In genomic region chr8:80313883-80314635, GRCm38 (mm10) we compare ENCODE assay signal across 10 mouse cellular contexts.
DNase-seq lines count a peak whose midpoint lies in the region; ATAC-seq and TF ChIP-seq lines count a peak whose summit lies in the region.
"Had no signal": no experiment of that assay in that cellular context is flagged by ENCODE, and none has a peak within 500 bp of the region (broad histone marks: within the 10 kb centered on the region; RNA-seq: fewer than 3 reads in every experiment).

No protein-coding gene starts in this region.

- 29% methylated on average over 12 of the region's 12 CpGs for WGBS in kidney, embryonic 15.5 days
- 53% methylated on average over 12 of the region's 12 CpGs for WGBS in kidney, adult 2 months
- 26% methylated on average over 12 of the region's 12 CpGs for WGBS in limb, embryonic 13.5 days
- WGBS in midbrain, postnatal 0 days = 31% methylated on average over 12 of the region's 12 CpGs

- TF ChIP-seq POLR2A in kidney, adult 2 months (IDR thresholded peaks at IDR 0.05; ENCODE audit: low read depth, low read length) = no peak

- H3K36me3 ChIP-seq in kidney, embryonic 15.5 days = no peaks in the 10 kb centered on the region
- H3K36me3 ChIP-seq in kidney, adult 2 months (ENCODE audit: control insufficient read depth, insufficient read depth, low read length) = no peaks in the 10 kb centered on the region
- H3K36me3 ChIP-seq in limb, embryonic 13.5 days = no peaks in the 10 kb centered on the region
- H3K36me3 ChIP-seq in midbrain, postnatal 0 days (ENCODE audit: insufficient read depth, low read length) = no peaks in the 10 kb centered on the region
- H3K36me3 ChIP-seq: limb, embryonic 15.5 days had no signal

- no peak for TF ChIP-seq CTCF in kidney, adult 2 months (conservative IDR thresholded peaks at IDR 0.05; ENCODE audit: insufficient read depth, insufficient read length, low read depth, low read length)
- TF ChIP-seq CTCF in midbrain, postnatal 0 days (IDR thresholded peaks at IDR 0.05) = 0 out of 2 replicates have a peak, but pooled peaks have one; percentile 21

- peak overlapping the region; percentile 28 for H3K27ac ChIP-seq in kidney, embryonic 15.5 days
- no peak overlapping the region for H3K27ac ChIP-seq in kidney, adult 2 months (ENCODE audit: insufficient read depth, low read depth, low read length)
- peak overlapping the region; percentile 65; the same call in 1 of the 2 replicates for H3K27ac ChIP-seq in limb, embryonic 13.5 days
- H3K27ac ChIP-seq in midbrain, postnatal 0 days (ENCODE audit: low read depth, low read length) = no peak overlapping the region
- H3K27ac ChIP-seq: limb, embryonic 15.5 days had no signal

- H3K9me3 ChIP-seq in kidney, embryonic 15.5 days (replicated peaks) = no peaks in the 10 kb centered on the region
- H3K9me3 ChIP-seq in limb, embryonic 13.5 days = no peaks in the 10 kb centered on the region
- no peaks in the 10 kb centered on the region for H3K9me3 ChIP-seq in midbrain, postnatal 0 days (ENCODE audit: low read length)
- H3K9me3 ChIP-seq: limb, embryonic 15.5 days had no signal

- ATAC-seq in kidney, embryonic 15.5 days (replicated peaks; ENCODE audit: low FRiP score) = peak; percentile 63
- no peak for ATAC-seq in limb, embryonic 13.5 days (ENCODE audit: low FRiP score, low read depth)
- no peak for ATAC-seq in midbrain, postnatal 0 days (ENCODE audit: low FRiP score)

- no peak overlapping the region for H3K4me3 ChIP-seq in kidney, embryonic 15.5 days (replicated peaks)
- no peak overlapping the region for H3K4me3 ChIP-seq in kidney, adult 2 months (ENCODE audit: insufficient read depth, low read depth, low read length)
- H3K4me3 ChIP-seq in limb, embryonic 13.5 days = no peak overlapping the region
- H3K4me3 ChIP-seq in midbrain, postnatal 0 days (ENCODE audit: low read depth, low read length) = no peak overlapping the region

- peaks cover 18% of the 10 kb centered on the region for H3K27me3 ChIP-seq in kidney, embryonic 15.5 days
- no peaks in the 10 kb centered on the region; the same call in 1 of the 2 replicates for H3K27me3 ChIP-seq in kidney, adult 2 months (replicated peaks; ENCODE audit: control insufficient read depth, insufficient read depth, low read length)
- H3K27me3 ChIP-seq in limb, embryonic 13.5 days = peaks cover 27% of the 10 kb centered on the region
- no peaks in the 10 kb centered on the region for H3K27me3 ChIP-seq in midbrain, postnatal 0 days (ENCODE audit: insufficient read depth, low read length)

- no peak overlapping the region for H3K9ac ChIP-seq in kidney, embryonic 15.5 days
- no peak overlapping the region for H3K9ac ChIP-seq in limb, embryonic 13.5 days
- no peak overlapping the region for H3K9ac ChIP-seq in midbrain, postnatal 0 days (replicated peaks; ENCODE audit: low read length, poor library complexity, severe bottlenecking)
- H3K9ac ChIP-seq: limb, embryonic 15.5 days had no signal

- H3K4me1 ChIP-seq in kidney, embryonic 15.5 days = peaks cover 33% of the 10 kb centered on the region
- H3K4me1 ChIP-seq in kidney, adult 2 months (ENCODE audit: control insufficient read depth, insufficient read depth, low read length) = no peaks in the 10 kb centered on the region
- peaks cover 39% of the 10 kb centered on the region for H3K4me1 ChIP-seq in limb, embryonic 13.5 days
- H3K4me1 ChIP-seq in midbrain, postnatal 0 days (ENCODE audit: insufficient read depth, low read length) = no peaks in the 10 kb centered on the region; the same call in 1 of the 2 replicates

- no peak for DNase-seq in kidney, adult 2 months
- DNase-seq in embryo, embryonic 9.5 days (ENCODE audit: extremely low spot score) = peak; percentile 49
- DNase-seq in midbrain, postnatal 0 days (ENCODE audit: low spot score) = no peak
- no peak for DNase-seq in right cerebral cortex, postnatal 14 days
- DNase-seq in urinary bladder, postnatal 10 days (ENCODE audit: low spot score) = no peak
- no peak for DNase-seq in gastrocnemius, postnatal 10 days
- DNase-seq: spleen, adult 18-20 months had no signal

- 0 out of 2 replicates have a peak overlapping the region, but pooled peaks have one; percentile 9 for H3K4me2 ChIP-seq in kidney, embryonic 15.5 days
- no peak overlapping the region for H3K4me2 ChIP-seq in limb, embryonic 13.5 days (replicated peaks)
- H3K4me2 ChIP-seq in midbrain, postnatal 0 days (ENCODE audit: low read depth, low read length, poor library complexity, severe bottlenecking) = no peak overlapping the region

Comparison
In these comparisons a context has a peak if more than half of its experiments do, and no peak if none do; other contexts are left out.
1. H3K27ac ChIP-seq: peak in kidney, embryonic 15.5 days (single experiment) and limb, embryonic 13.5 days (single experiment); none in kidney, adult 2 months (single experiment) and midbrain, postnatal 0 days (single experiment).